Mouse (Mus musculus) liver, adult 2 months (tissue): ENCODE results near the gene Pth2r.

Source experiments
- CTCF ChIP-seq: fragments of 200-500 bp; IDR thresholded peaks from 2 replicates; pipeline ENCODE4 v1.5.1; 2011; ENCODE audit warnings: low read depth, low read length, control low read depth
- POLR2A ChIP-seq: fragments of 200-500 bp; IDR thresholded peaks from 2 replicates; pipeline ENCODE4 v1.6.1; 2011; ENCODE audit warnings: low read length, control low read depth; ENCODE audit not compliant: insufficient read depth; ENCODE audit errors: extremely low read depth

GRCm38 (mm10) chr1:65407441-65407840, 125.6 kb downstream of the Pth2r start:
- TF ChIP-seq CTCF = no peak
- TF ChIP-seq POLR2A = no peak
